Mouse (Mus musculus) layer of hippocampus, postnatal 25 days (tissue): ENCODE measurements at regions not wholly inside any gene's neighbourhood (a gene's known extent, or its start where the extent isn't known, plus 50 kb on each side); places are given as distances from the start of the nearest gene placed in this dataset.

ENCODE experiments used
- DNase-seq, 2 experiments: peaks; one replicate each; pipeline ENCODE4 v3.0.0; 2022; ENCODE audit warnings: mixed read lengths in 2 of 2, low spot score in 1 of 2; ENCODE audit errors: extremely low spot score in 1 of 2

DNA sequence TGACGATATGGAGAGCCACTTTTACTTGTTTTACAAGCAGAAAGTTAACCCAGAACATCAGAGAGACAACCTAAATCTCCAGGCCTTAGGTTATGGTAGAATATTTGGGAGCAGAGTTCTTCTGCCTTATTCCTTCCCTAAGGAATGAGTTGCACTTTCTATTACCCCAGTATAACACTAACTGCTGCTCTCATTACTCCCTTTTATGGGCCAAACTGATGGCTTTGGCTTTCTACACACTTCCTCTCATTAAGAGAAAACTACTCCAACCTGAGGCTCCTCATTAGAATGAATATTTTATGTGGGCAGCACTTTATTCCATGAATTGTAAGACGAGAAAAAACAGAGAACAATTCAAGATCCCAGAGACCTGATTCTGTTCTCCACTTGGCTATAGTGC, 289.0 kb upstream of the Tnc start:
- DNase-seq, result no peak

DNA sequence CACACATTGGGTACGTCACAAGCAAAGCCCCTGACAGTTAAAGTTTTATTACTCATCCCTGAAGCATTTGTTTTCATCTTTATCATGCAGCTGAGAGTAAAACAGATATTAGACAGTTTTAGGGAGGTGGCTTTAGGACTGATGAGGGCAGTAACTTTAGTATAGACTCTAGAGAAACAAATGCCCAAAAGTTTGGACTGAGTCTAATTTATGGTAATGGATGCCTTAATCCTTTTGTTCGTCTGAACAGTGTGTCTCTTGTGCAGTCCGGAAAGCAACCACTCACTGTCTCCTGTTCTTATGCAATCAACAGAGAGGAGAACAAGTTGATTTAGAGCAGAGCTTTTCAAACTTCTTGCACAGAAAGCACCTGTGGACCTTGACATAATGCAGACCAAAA, 283.4 kb upstream of the Tnc start:
- no peak for DNase-seq

DNA sequence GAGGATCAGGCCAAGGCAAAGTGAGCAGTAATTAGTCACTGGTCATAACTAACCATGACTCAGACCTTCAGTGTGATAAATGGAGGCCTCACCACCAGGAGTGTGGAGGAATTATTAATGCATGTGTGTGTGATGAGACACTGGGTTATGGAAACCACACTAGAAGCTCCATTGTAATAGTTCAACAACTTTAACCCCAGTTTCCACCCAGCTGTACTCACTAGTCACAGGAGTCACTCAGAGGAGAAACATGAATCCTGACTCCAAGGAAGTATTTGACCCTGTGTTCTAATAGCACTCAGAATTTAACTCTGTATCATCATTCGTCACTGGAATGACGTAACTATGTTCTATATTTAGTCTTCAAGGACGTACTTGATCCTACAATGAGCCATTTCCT, 277.6 kb upstream of the Tnc start:
- DNase-seq, result no peak

DNA sequence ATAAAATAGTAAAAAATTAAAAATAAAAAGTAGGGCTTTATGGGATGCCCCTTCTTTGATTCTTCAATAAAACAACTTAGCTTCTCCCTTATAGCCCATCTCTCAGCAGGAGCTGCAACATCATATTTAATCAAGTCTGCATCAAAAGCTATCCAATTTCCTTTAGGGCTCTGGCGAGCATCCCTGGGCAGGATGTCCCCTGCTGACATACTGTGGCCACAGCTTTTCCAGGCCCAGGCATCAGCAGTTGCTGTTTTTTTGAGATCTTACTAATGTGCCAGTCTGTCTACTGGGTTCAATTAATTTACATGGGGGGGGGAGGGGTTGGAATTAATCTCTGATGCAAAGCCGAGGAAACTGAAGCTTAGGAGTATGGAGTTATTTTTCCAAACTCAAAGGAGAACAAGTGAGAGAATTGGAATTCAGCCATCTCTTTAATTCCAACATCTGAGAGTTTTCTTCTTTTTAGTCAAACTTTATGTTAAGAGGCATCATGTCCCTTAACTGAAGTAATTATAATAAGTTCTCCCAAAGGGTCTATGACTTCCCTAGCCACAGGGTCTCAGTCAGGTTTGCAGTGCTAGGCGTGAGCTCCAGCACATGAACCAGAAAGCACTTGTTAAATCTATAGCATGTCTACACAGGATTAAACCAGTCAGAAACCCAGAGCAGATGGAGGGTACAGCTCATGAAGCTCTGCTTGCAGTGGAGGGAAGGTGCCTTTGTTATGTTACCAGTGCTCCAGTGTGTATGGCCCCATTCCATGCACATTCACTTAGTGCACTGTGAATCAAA, 269.9 kb upstream of the Tnc start:
- no peak for DNase-seq

DNA sequence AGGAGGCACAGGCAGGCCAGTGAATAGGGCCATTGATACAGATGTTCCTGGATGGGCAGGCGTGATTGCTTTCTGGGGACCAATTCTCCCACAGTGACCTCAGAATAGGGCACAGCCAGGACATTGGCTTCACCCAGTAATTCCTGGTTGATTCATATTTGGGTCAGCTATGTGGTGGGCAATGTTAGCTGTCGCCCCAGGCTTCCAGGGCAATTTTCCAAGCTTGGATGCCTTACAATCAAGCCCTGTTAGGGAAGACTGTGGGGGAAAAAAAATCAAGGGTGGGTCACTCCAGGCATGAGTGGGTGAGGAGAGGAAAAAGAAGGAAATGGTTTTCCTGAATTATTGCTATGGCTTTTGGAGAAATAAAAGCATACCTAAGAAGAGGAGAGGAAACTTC, 250.1 kb upstream of the Tnc start:
- DNase-seq, result no peak

DNA sequence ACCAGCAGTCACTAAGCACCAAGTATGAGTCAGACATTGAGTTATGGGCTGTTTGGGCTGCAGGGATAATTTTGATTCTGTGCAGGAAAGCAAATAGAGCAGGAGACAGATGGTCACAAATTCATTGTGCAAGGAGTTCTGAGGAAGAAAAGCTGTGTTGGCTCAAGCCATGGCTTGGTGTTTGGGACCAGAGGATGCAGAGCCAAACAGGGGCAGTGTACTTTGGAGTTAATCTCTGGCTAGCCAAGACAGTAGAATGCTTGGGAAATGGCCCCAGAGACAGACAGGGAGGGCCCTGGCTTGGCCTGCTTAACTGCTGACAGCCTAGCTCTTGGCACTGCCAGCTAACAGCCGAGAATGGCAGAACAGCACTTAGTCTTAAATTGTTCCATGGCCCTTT, 235.7 kb upstream of the Tnc start:
- peak; percentile 6 to 11 for DNase-seq

DNA sequence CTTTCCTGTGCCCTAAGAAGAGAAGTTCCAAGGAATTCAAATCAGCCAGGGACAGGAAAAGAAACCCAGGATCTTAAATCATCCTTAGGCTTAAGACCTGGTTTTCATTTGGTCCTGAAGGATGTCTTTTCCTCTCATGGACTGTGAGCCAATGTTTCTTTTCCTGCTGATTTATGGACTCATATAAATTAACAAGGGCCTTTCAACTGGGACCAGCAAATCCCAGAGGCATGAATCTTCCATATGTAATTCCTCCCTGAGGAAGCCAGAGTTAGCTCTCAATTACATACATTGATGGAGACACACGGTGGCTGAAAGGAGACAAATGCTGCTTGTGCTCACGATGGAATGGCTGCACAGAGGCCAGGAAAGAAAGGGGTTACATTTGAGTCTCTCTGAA, 230.2 kb upstream of the Tnc start:
- no peak for DNase-seq

DNA sequence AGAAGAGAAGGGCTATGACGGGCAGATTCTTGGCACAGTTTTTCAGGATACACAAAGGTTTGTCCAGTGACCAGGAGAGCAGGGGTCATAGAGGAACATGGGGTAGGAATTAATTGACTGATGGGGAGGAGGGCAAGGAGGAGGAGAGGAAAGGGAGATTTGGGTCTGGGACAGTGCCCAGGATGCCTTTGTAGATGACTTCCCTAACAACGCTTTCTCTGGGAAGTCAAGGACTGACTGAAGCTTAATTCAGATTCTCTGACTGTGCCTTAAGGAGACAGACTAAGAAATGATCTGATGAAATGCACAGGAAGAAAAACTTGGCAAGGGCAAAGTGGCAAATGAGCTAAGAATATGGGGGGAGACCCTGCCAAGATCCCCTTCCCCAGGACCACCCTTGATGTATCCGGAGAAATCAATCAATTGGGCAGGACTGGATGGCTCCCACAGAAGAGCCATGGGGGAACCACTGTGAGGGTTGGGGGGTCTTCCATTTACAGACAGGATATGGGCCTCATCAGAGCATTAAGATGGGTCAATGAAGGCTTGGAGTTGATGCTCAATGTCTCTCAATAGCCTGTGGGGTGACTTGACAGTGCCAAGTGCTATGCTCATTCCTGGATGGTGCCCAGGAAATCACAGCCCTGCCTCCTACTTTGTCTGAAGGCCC, 227.6 kb upstream of the Tnc start:
- DNase-seq, result no peak

DNA sequence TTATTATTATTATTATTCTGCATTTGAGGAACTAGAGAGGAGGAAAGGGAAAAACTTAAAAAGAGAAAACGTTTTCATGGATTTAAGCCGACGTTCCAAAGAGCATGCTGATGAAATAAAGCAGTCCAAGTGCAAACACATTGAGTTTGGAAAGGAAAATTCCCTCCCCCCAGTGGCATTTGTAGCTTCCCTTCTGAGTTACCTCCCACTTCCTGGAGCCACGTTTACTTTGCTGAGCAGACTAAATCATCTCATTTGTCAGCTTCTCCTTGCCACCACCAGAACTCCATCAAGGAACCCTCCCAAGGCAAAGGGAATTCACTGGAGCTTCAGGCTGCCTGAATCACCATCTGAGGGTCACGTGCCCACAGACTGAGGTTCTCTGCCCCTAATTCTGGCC, 223.0 kb upstream of the Tnc start:
- DNase-seq, result no peak

DNA sequence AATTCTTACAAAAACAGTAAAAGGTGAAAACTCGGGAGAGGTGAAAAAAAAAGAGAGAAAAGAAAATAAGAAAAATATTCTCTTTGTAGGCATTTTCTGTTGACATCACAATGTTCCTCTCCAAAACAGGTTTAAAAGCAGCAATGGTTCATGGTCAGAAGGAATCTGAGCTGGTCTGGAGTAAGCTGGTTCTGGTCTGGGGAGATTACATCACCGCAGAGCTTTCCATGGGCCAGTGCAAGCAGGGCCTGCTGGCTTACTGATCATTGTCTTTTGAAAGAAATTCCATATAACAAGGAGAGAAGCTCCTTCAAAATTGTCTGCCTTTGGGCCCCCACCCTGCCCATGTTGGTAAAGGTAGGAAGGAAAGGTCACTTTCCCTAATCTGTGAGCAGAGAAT, 222.3 kb upstream of the Tnc start:
- no peak for DNase-seq

DNA sequence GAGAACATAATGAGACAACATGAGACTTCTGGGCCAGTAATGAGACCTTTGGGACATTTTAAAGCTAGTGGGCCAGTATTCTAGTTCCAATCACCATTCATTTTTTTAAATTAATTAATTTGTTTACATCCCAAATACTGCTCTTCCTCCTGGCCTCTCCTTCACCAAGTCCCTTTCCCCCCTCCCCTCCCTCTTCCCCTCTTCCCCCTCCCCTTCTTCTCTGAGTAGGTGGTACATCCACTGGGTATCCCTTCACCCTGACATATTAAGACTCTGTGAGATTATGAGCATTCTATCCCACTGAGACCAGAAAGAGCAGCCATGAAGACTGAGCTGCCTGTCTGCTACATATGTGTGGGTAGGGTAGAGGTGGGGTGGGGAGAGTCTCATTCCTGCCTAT, 213.7 kb upstream of the Tnc start:
- no peak for DNase-seq

DNA sequence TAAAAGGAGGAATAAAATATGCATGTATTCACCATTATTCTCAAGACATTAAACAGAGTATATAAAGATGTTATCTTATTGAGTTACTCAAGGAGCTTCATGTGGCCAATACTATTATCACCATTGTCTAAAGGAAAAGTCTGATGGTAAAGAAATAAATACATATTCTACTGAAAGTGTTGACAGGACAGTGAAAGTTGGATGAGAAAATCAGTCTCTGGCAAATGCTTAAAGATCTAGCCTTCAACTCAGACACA, 213.3 kb upstream of the Tnc start:
- no peak for DNase-seq

DNA sequence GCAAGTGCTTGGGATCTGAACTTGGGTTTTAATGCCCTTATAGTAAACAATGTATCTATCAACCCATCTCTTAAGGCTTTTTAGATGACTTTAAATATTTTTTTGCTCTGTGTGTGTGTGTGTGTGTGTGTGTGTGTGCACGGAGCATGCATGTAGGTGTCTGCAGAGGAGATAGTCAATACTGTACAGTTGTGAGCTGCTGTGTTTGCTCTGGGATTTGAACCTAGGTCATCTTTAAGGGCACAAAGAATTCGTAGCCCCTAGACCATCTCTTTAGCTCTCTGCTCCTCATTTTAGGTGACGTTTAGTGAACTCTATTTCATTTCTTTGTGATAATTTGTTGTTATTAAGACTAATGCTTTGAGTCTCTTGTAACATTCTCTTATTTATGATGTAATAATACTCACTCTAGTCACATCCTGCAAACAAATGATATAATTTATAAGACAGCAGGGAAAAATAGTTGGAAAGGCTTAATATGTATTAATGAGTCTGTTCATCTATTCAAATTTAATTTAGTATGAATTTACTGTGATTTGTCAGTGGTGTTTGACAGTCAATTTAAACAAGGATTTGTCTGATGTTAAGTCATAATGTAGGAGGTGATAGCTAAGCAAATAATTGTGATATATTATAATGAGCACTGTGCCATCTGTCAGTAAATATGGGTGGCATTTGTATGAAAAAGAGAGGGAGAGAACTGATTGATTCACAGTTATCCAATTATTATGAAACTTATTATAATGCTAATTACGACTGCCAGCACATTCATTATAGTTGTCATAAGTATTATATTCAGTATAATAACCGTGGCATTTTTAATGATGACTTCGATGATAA, 212.8 kb upstream of the Tnc start:
- no peak for DNase-seq

DNA sequence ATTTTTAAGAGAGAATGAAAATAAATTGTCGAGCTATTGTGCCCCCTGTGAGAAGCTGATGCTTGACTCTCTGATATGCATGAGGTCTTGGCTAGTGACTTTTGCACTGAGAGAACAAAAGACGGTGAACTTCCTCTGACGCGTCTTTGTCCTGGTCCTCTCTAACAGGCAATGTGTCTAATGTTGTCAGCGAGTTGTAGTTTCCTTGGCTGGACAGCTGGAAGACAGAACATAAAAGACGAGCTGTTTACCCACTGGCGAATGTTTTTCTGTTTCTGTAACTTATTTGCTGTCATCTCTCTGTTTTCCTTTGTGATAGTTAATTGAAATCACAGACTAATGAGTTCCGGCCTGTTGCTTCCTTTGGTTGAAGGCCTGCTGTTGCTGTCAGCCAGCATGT, 208.4 kb upstream of the Tnc start:
- DNase-seq, result no peak

DNA sequence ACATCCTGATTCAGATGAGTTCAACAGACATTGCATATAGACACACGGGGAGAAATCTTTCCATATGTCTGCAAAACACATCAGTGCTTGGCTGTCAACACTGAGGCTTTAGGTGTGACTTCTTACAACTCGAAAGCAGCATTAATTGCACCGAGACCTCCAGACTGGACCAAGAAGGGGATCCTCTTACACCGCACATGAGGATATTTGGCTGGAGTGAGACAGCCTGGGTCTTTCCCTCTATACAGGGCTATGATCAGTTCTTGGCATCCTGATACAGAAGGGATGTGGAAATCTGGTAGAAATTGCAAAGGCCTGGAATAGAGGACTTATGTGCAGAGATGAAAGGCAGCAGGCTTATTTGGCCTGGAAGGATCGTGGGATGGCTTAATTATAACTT, 203.9 kb upstream of the Tnc start:
- no peak for DNase-seq

DNA sequence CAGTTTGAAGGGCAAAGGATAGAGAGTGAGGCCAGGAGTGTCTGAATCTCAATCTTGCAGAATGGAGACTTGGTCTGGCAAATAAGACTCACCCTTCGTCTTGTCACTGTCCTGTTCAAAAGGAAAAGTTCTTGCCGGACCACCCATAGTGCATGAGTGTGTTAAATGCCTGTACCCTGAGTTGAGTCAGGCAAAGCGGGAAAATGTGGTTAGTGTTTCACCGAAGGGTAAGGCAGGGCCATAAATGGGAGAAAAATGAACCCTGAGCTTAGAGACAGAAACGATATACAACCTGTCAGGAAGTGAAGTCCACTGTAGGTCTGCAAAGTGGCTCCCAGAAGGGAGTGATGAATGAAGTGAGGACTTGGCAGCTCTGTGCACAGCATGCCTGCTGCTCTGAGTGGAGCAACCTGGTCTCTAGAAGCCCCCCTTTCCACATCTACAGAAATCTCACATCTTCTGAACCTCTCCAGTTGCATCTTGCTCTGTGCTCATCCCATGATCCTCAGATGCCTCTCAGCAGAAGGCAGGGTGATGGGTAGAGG, 191.5 kb upstream of the Tnc start:
- DNase-seq, result no peak

DNA sequence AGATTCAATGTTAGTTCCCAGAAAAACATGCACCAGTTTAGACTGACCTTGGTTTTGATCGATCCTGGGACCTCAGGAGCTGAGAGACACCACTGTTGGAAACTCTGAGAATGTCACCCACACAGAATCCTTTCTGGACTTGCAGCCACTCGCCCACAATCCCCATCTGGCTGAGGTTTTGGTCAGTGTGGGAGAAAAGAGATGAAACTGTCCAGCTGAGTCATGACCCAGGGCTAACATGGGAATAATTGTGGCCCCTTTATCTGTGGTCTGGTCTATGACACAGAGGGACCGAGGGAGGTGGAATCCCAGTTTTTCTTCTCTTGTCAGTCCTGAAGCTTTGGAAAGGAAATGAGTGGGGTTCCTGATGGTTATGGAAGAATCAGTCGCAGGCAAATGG, 188.7 kb upstream of the Tnc start:
- DNase-seq, result no peak

DNA sequence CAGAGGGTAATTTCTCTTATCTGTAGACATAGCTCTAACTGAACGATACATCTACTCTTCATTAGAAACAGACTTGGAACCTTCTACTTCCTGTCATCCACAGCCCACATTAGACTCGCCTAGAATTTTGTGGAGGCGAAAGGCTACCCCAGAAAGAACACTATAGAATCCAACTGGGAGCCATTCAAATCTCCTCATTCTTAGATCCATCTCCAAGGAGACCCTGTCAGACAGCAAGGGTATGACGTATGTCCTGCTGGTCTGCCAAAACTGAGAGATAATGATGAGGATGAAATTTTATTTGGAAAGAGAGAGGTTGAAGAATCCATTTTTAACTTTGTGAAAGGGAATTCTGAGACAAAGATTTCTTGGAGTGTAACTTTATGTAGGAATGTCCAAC, 185.3 kb upstream of the Tnc start:
- no peak for DNase-seq

DNA sequence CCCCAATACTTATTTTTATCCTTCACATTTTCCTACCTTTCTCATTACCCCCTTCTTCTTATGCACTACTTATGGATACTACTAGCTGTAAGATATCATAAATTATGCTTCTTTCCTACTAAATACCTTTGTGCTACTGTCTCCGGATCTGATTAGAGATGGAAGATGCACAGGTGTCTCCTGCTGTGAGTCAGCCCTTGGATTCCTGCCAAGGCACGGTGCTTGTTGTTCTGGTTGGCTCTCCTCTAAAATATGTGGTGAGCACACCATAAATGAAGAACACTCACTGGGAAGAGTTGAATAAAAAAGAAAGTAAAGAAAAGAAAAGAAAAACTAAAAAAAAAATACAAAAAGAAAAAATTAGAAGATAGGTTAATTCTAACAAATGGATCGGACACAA, 181.5 kb upstream of the Tnc start:
- DNase-seq, result no peak

DNA sequence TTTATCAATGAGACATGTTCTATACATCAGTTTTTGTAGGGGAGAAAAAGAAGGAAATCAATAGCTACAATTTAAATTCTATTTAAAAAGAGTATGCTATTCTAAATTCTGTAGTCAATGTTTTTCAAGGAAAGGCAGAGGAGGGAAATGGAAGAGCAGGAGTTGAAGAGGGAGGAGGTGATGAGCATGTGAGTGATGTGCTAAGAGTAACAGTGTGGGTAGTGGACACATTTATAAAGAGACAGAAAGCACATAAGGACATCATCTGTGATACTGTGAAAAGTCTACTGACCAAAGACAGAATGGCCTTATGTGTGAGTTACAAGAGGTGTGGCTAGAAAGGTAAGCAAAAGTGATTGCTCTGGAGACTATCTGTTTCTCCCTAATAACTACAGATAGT, 179.8 kb upstream of the Tnc start:
- DNase-seq, result no peak

DNA sequence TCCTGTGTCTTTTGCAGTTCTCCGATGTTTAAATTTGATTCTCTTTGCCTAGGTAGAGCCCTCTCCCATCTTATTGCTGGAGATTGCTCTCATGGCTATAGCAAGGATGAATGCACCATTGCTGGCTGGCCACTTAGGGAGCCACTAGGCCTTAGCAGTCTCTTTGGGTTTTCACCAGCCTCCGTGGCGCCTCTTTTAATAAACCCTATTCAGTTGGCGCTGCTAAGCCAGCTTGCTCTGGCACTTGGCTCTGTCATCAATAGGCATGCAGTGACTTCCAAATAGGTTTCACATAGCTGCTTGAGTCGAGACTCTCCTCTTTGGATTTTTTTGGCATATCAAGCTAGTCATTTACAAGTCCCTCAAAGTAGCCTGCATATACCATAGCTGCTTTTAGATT, 178.1 kb upstream of the Tnc start:
- peak in 1 of 2 experiments; percentile 13 for DNase-seq

DNA sequence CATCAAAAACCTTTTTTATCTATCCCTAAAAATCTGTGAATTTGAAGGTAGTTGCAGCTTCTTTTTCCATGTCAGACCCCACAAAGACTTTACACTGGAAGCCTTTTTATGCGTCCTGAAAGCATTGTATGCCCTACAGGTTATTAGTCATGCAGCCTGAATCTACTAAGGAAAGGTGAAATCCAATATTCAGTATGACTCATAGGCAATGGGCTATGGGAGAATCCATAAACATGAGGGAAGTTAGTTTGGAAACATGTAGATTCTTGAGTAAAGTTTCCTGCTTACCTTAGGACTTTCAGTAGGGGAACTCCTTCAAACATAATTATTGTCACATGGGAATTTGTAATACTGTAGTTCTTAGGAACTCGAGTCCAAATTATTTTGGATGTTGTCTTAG, 173.0 kb upstream of the Tnc start:
- no peak for DNase-seq
